Comparison of ENCODE assay signal across 15 mouse cellular contexts in genomic region chr17:5247737-5248136, GRCm38 (mm10).
DNase-seq lines count a peak whose midpoint lies in the region; ATAC-seq and TF ChIP-seq lines count a peak whose summit lies in the region.
"Had no signal": no experiment of that assay in that cellular context is flagged by ENCODE, and none has a peak within 500 bp of the region (broad histone marks: within the 10 kb centered on the region; RNA-seq: fewer than 3 reads in every experiment).

No protein-coding gene starts in this region.

- no peak overlapping the region for H3K4me3 ChIP-seq in gastrocnemius, adult 2 months
- no peak overlapping the region for H3K4me3 ChIP-seq in hindbrain, embryonic 16.5 days (ENCODE audit: low read length)
- no peak overlapping the region for H3K4me3 ChIP-seq in hindbrain, postnatal 0 days (ENCODE audit: low read length)
- no peak overlapping the region for H3K4me3 ChIP-seq in neural tube, embryonic 13.5 days
- no peak overlapping the region for H3K4me3 ChIP-seq in neural tube, embryonic 14.5 days (ENCODE audit: low read depth, low read length)
- H3K4me3 ChIP-seq: midbrain, embryonic 12.5 days; myocyte had no signal

- intact Hi-C loops in gastrocnemius, adult 2 months (cut with DNase I) = no loop called here

- H3K4me2 ChIP-seq in hindbrain, embryonic 16.5 days (ENCODE audit: low read length) = no peak overlapping the region
- H3K4me2 ChIP-seq in hindbrain, postnatal 0 days (ENCODE audit: low read depth, low read length) = no peak overlapping the region
- no peak overlapping the region for H3K4me2 ChIP-seq in neural tube, embryonic 13.5 days
- H3K4me2 ChIP-seq in neural tube, embryonic 14.5 days (ENCODE audit: low read depth, low read length) = no peak overlapping the region
- H3K4me2 ChIP-seq: lung, embryonic 14.5 days; midbrain, embryonic 12.5 days had no signal

- H3K27me3 ChIP-seq in hindbrain, embryonic 16.5 days (replicated peaks; ENCODE audit: control insufficient read depth, insufficient read depth, low read length) = no peaks in the 10 kb centered on the region
- H3K27me3 ChIP-seq in hindbrain, postnatal 0 days (ENCODE audit: insufficient read depth, low read length) = no peaks in the 10 kb centered on the region
- H3K27me3 ChIP-seq in neural tube, embryonic 13.5 days = no peaks in the 10 kb centered on the region
- no peaks in the 10 kb centered on the region for H3K27me3 ChIP-seq in neural tube, embryonic 14.5 days (ENCODE audit: control insufficient read depth, insufficient read depth, low read length)
- H3K27me3 ChIP-seq: midbrain, embryonic 12.5 days had no signal

- no peaks in the 10 kb centered on the region for H3K9me3 ChIP-seq in hindbrain, embryonic 16.5 days (ENCODE audit: control insufficient read depth, low read length)
- H3K9me3 ChIP-seq in hindbrain, postnatal 0 days (ENCODE audit: low read length) = no peaks in the 10 kb centered on the region
- no peaks in the 10 kb centered on the region for H3K9me3 ChIP-seq in neural tube, embryonic 13.5 days
- H3K9me3 ChIP-seq in neural tube, embryonic 14.5 days (ENCODE audit: control insufficient read depth, low read length) = no peaks in the 10 kb centered on the region
- H3K9me3 ChIP-seq: midbrain, embryonic 12.5 days had no signal

- no peak for TF ChIP-seq CTCF in gastrocnemius, adult 2 months (IDR thresholded peaks at IDR 0.05)
- TF ChIP-seq CTCF in hindbrain, postnatal 0 days (IDR thresholded peaks at IDR 0.05; ENCODE audit: low read depth) = no peak

- no peak for ATAC-seq in hindbrain, embryonic 16.5 days
- no peak for ATAC-seq in hindbrain, postnatal 0 days
- no peak for ATAC-seq in neural tube, embryonic 13.5 days (ENCODE audit: low read depth)
- no peak for ATAC-seq in neural tube, embryonic 14.5 days (ENCODE audit: low read depth)
- ATAC-seq: forebrain, embryonic 16.5 days had no signal

- H3K4me1 ChIP-seq in hindbrain, embryonic 16.5 days (ENCODE audit: control insufficient read depth, insufficient read depth, low read depth, low read length) = peaks cover 23% of the 10 kb centered on the region
- H3K4me1 ChIP-seq in hindbrain, postnatal 0 days (ENCODE audit: insufficient read depth, low read length) = peaks cover 12% of the 10 kb centered on the region; the same call in 1 of the 2 replicates
- peaks cover 75% of the 10 kb centered on the region for H3K4me1 ChIP-seq in neural tube, embryonic 13.5 days (replicated peaks)
- peaks cover 39% of the 10 kb centered on the region for H3K4me1 ChIP-seq in neural tube, embryonic 14.5 days (ENCODE audit: control insufficient read depth, insufficient read depth, low read length)
- H3K4me1 ChIP-seq: midbrain, embryonic 12.5 days had no signal

- WGBS in hindbrain, embryonic 16.5 days = 89% methylated on average over 15 of the region's 15 CpGs
- WGBS in hindbrain, postnatal 0 days = 89% methylated on average over 15 of the region's 15 CpGs
- WGBS in neural tube, embryonic 13.5 days = 83% methylated on average over 15 of the region's 15 CpGs
- 91% methylated on average over 15 of the region's 15 CpGs for WGBS in neural tube, embryonic 14.5 days

- 0 out of 2 replicates have a peak overlapping the region, but pooled peaks have one; percentile 53 for H3K27ac ChIP-seq in gastrocnemius, adult 2 months
- 0 out of 2 replicates have a peak overlapping the region, but pooled peaks have one; percentile 6 for H3K27ac ChIP-seq in hindbrain, embryonic 16.5 days (ENCODE audit: low read depth, low read length)
- no peak overlapping the region for H3K27ac ChIP-seq in hindbrain, postnatal 0 days
- H3K27ac ChIP-seq in neural tube, embryonic 13.5 days (replicated peaks) = peak overlapping the region; percentile 81
- peak overlapping the region; percentile 71; the same call in 1 of the 2 replicates for H3K27ac ChIP-seq in neural tube, embryonic 14.5 days (ENCODE audit: low read depth, low read length)
- H3K27ac ChIP-seq: macrophage; midbrain, embryonic 12.5 days had no signal

- no peaks in the 10 kb centered on the region for H3K36me3 ChIP-seq in hindbrain, embryonic 16.5 days (ENCODE audit: control insufficient read depth, insufficient read depth, low read length)
- no peaks in the 10 kb centered on the region for H3K36me3 ChIP-seq in hindbrain, postnatal 0 days (ENCODE audit: insufficient read depth, low read length)
- H3K36me3 ChIP-seq in neural tube, embryonic 13.5 days = peaks cover 4% of the 10 kb centered on the region; the same call in 1 of the 2 replicates
- no peaks in the 10 kb centered on the region for H3K36me3 ChIP-seq in neural tube, embryonic 14.5 days (ENCODE audit: control insufficient read depth, insufficient read depth, low read length)

- DNase-seq in gastrocnemius, adult 2 months = no peak
- no peak for DNase-seq in gastrocnemius, postnatal 25 days
- DNase-seq in hindbrain, postnatal 0 days (ENCODE audit: low spot score) = no peak
- no peak for DNase-seq in neural tube, embryonic 10.5 days (ENCODE audit: extremely low spot score, low spot score)
- no peak for DNase-seq in thymus, postnatal 36 days
- DNase-seq: kidney, adult 9 months; liver; lung, embryonic 14.5 days had no signal

- H3K9ac ChIP-seq in hindbrain, embryonic 16.5 days (ENCODE audit: low read depth, low read length) = no peak overlapping the region
- H3K9ac ChIP-seq in hindbrain, postnatal 0 days (replicated peaks; ENCODE audit: low read length) = no peak overlapping the region
- H3K9ac ChIP-seq in neural tube, embryonic 13.5 days = no peak overlapping the region
- H3K9ac ChIP-seq in neural tube, embryonic 14.5 days (replicated peaks; ENCODE audit: low read depth, low read length) = no peak overlapping the region
- H3K9ac ChIP-seq: lung, embryonic 14.5 days; midbrain, embryonic 12.5 days had no signal
